Mouse (Mus musculus) cerebellum, adult 11-12 months (tissue): ENCODE measurements at regions not wholly inside any gene's neighbourhood (a gene's known extent, or its start where the extent isn't known, plus 50 kb on each side); places are given as distances from the start of the nearest gene placed in this dataset.

Experiments
- DNase-seq: peaks from one replicate; pipeline ENCODE4 v3.0.0; 2022

- DNase-seq, result no peak
Measured at GRCm38 (mm10) chr13:53548396-53548795, 75.5 kb upstream of the Msx2 start.

GRCm38 (mm10) chr13:53543291-53543690, 70.4 kb upstream of the Msx2 start:
- DNase-seq, result no peak

- no peak for DNase-seq
Measured at GRCm38 (mm10) chr13:53539797-53540196, 66.9 kb upstream of the Msx2 start.

- no peak for DNase-seq
Measured at GRCm38 (mm10) chr13:53537937-53538336, 65.1 kb upstream of the Msx2 start.

GRCm38 (mm10) chr13:53535781-53536425, 63.0 kb upstream of the Msx2 start:
- DNase-seq, result no peak

GRCm38 (mm10) chr13:53533738-53534137, 60.9 kb upstream of the Msx2 start:
- DNase-seq, result no peak

GRCm38 (mm10) chr13:53526880-53527279, 54.0 kb upstream of the Msx2 start:
- no peak for DNase-seq

GRCm38 (mm10) chr13:53522807-53523206, 49.9 kb upstream of the Msx2 start:
- no peak for DNase-seq
